Mouse (Mus musculus): ENCODE data around the gene Serpina10. TPM values are rescaled to one million over a fixed set of nuclear protein-coding genes. Genes with fewer than 3 reads are reported as not detected.
"Not testable (repeated sequence)": the region's sequence is repeated elsewhere in the genome, so short reads cannot be mapped to it uniquely, and the experiment has no call there.

Serpina10 gene
- polyA plus RNA-seq, 1 experiment from 2014 or later: 0.06 TPM

DNA sequence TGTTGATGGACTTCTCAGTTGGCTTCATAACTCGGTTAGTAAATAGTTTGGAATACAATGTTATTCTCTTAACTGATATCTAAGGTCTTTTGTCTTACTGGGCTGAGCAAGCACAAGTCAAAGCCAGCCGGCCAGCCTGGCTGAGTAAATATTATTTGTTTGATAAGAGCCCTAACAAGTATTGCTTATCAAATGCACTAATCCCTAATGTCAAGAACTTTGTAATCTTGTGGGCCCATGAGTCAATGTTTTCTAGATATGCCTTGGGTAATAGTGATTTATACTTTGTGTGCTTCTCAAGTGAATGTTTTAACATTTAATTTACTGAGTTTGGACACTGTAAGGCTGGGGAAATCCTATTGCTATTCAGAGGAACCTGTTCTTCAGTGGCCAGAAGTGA, 32.8 kb downstream of the Serpina10 start:
- Histone ChIP-seq H3K27ac (no peak overlapping the region), H3K9ac (no peak overlapping the region), H3K4me1 (no peaks in the 10 kb centered on the region), H3K36me3 (no peaks in the 10 kb centered on the region), H3K27me3 (replicated peaks) (no peaks in the 10 kb centered on the region), H3K4me3 (no peak overlapping the region), H3K4me2 (replicated peaks) (no peak overlapping the region), H3K9me3 (no peaks in the 10 kb centered on the region)
- 85% methylated on average over 2 of the region's 2 CpGs for WGBS
- no peak for ATAC-seq (ENCODE audit: low FRiP score, low read depth)

DNA sequence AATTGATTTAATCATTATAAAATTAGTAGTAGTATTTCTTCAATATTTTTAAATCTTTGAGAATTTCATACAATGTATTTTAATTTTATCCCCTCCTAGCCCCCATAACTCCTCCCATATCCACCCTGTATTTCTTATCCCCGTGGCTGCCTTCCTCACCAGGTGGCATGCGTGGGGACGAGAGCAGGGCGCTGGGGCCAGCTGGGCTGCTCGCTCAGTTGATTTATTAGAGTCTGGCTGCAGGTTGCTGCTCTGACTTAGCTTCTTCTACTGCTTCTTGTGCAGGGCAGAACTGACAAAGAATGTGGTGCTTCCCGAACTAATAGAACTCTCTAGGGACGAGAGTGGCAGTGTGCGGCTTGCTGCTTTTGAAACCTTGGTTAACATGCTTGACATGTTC, 47.5 kb downstream of the Serpina10 start:
- no peak for ATAC-seq (ENCODE audit: low FRiP score, low read depth)
- H3K4me3 ChIP-seq: no peak overlapping the region
- H3K9me3 ChIP-seq: no peaks in the 10 kb centered on the region
- H3K36me3 ChIP-seq: no peaks in the 10 kb centered on the region; the same call in 1 of the 2 replicates
- H3K27me3 ChIP-seq (replicated peaks): no peaks in the 10 kb centered on the region
- H3K4me1 ChIP-seq: no peaks in the 10 kb centered on the region
- no peak overlapping the region for H3K9ac ChIP-seq
- H3K4me2 ChIP-seq (replicated peaks): no peak overlapping the region
- WGBS: 65% methylated on average over 8 of the region's 8 CpGs
- no peak overlapping the region for H3K27ac ChIP-seq

- 94% methylated on average over 6 of the region's 6 CpGs for WGBS
- not testable (repeated sequence) for H3K4me2 ChIP-seq (replicated peaks); H3K36me3 ChIP-seq; H3K4me3 ChIP-seq; H3K9ac ChIP-seq; ATAC-seq (ENCODE audit: low FRiP score, low read depth); H3K9me3 ChIP-seq; H3K4me1 ChIP-seq; H3K27ac ChIP-seq; H3K27me3 ChIP-seq (replicated peaks)
These were observed 53.1 kb downstream of the Serpina10 start for GRCm38 (mm10) chr12:103578148-103578547.

DNA sequence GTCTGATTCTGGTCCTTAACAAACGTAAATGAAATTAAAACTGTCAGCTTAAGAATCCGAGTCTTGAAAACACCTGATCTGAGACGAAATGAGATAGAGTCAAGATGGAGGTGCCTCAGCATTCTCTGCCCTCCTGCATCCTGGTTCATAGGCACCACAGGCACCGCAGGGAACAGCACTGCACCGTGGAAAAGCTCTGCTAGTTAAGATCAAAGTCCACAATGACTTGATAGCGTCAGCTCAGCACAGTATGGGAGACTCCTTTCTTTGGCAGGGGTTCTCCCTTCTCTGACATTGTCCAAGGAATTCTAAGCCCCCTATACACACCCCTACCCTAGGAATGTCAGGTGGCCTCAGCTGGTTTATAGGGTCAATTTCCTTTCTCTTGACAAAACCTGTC, 61.6 kb downstream of the Serpina10 start:
- Histone ChIP-seq H3K4me3 (no peak overlapping the region), H3K27ac (no peak overlapping the region), H3K27me3 (replicated peaks) (no peaks in the 10 kb centered on the region), H3K36me3 (no peaks in the 10 kb centered on the region), H3K9me3 (no peaks in the 10 kb centered on the region), H3K4me1 (no peaks in the 10 kb centered on the region), H3K9ac (no peak overlapping the region), H3K4me2 (replicated peaks) (no peak overlapping the region)
- no peak for ATAC-seq (ENCODE audit: low FRiP score, low read depth)
- WGBS: 65% methylated on average over 6 of the region's 6 CpGs

GRCm38 (mm10) chr12:103567129-103567528, 64.1 kb downstream of the Serpina10 start:
- Histone ChIP-seq H3K27me3 (replicated peaks) (no peaks in the 10 kb centered on the region), H3K9ac (no peak overlapping the region), H3K4me3 (no peak overlapping the region), H3K4me2 (replicated peaks) (no peak overlapping the region), H3K9me3 (no peaks in the 10 kb centered on the region), H3K27ac (no peak overlapping the region), H3K4me1 (no peaks in the 10 kb centered on the region), H3K36me3 (no peaks in the 10 kb centered on the region)
- WGBS: 71% methylated on average over 3 of the region's 3 CpGs
- ATAC-seq (ENCODE audit: low FRiP score, low read depth): no peak

DNA sequence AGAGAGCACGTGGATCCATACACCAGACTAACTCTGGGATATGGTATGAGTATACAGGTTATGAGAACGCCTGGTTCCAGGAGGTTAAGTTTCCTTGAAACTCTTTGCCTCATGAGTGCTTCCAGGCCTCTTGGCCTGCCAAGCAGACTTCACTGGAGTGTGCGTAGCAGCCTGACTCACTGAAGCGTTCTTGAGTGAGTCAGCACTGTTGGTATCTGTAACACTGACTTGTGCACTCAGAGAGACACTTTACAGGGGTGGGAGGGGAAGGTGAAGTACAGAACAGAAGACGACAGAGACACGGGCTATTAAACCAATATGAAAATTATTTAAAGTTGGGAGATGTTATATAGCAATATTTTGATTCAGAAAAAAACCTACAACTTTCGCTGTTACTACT, 66.1 kb downstream of the Serpina10 start:
- no peak for ATAC-seq (ENCODE audit: low FRiP score, low read depth)
- Histone ChIP-seq H3K9me3 (no peaks in the 10 kb centered on the region), H3K4me1 (no peaks in the 10 kb centered on the region), H3K4me3 (no peak overlapping the region), H3K9ac (no peak overlapping the region), H3K27me3 (replicated peaks) (no peaks in the 10 kb centered on the region), H3K4me2 (replicated peaks) (no peak overlapping the region), H3K36me3 (no peaks in the 10 kb centered on the region), H3K27ac (no peak overlapping the region)
- 86% methylated on average over 7 of the region's 7 CpGs for WGBS

Other genes with a start within 250 kb of the Serpina10 start
- gene Otub2, start 242.8 kb downstream of the Serpina10 start, polyA plus RNA-seq (2016; fragmentation: Nextera tagmentation; extraction: Ambion mirVana): 20.2 and 20.6 TPM in 2 replicates
- gene 9330161L09Rik, start 223.6 kb downstream of the Serpina10 start, polyA plus RNA-seq (2016; fragmentation: Nextera tagmentation; extraction: Ambion mirVana): 0.79 and 1.1 TPM in 2 replicates
- 104 and 126 TPM in 2 replicates for gene Ddx24, start 205.6 kb downstream of the Serpina10 start, polyA plus RNA-seq (2016; fragmentation: Nextera tagmentation; extraction: Ambion mirVana)
- gene Ifi27, start 197.2 kb downstream of the Serpina10 start, polyA plus RNA-seq (2016; fragmentation: Nextera tagmentation; extraction: Ambion mirVana): 3.7 and 4.0 TPM in 2 replicates
- gene Ifi27l2a, start 187.8 kb downstream of the Serpina10 start, polyA plus RNA-seq (2016; fragmentation: Nextera tagmentation; extraction: Ambion mirVana): 1.1 and 2.8 TPM in 2 replicates
- gene Ifi27l2b, start 174.2 kb downstream of the Serpina10 start, polyA plus RNA-seq (2016; fragmentation: Nextera tagmentation; extraction: Ambion mirVana): not detected in 2 replicates
- gene Ppp4r4, start 99.2 kb downstream of the Serpina10 start, polyA plus RNA-seq (2016; fragmentation: Nextera tagmentation; extraction: Ambion mirVana): 2.3 and 2.6 TPM in 2 replicates
- gene Serpina6, start 25.8 kb upstream of the Serpina10 start, polyA plus RNA-seq (2016; fragmentation: Nextera tagmentation; extraction: Ambion mirVana): 0.69 and 0.89 TPM in 2 replicates
- not detected in 2 replicates for gene Serpina16, start 44.7 kb upstream of the Serpina10 start, polyA plus RNA-seq (2016; fragmentation: Nextera tagmentation; extraction: Ambion mirVana)
- not detected in 2 replicates for gene Serpina1f, start 64.1 kb upstream of the Serpina10 start, polyA plus RNA-seq (2016; fragmentation: Nextera tagmentation; extraction: Ambion mirVana)
- gene Serpina1d, start 142.1 kb upstream of the Serpina10 start, polyA plus RNA-seq (2016; fragmentation: Nextera tagmentation; extraction: Ambion mirVana): not detected in 2 replicates
- 0.19 and 0.20 TPM in 2 replicates for gene Serpina1b, start 198.9 kb upstream of the Serpina10 start, polyA plus RNA-seq (2016; fragmentation: Nextera tagmentation; extraction: Ambion mirVana)
- gene Serpina1a, start 232.1 kb upstream of the Serpina10 start, polyA plus RNA-seq (2016; fragmentation: Nextera tagmentation; extraction: Ambion mirVana): 0.34 TPM in 1 of 2 replicates, not detected in the other

Measured in neural tube, embryonic 12.5 days (tissue).